Mouse (Mus musculus): ENCODE results near the gene Pde4a.
"Not testable (repeated sequence)": the region's sequence is repeated elsewhere in the genome, so short reads cannot be mapped to it uniquely, and the experiment has no call there.

Gene Pde4a

GRCm38 (mm10) chr9:21183905-21184413 is 18.4 kb downstream of the Pde4a start:
- DNase-seq = peak; percentile 55

- DNase-seq = peak; percentile 60
Measured at GRCm38 (mm10) chr9:21184733-21185132, 19.2 kb downstream of the Pde4a start.

GRCm38 (mm10) chr9:21185436-21185835 is 19.9 kb downstream of the Pde4a start:
- no peak for DNase-seq

GRCm38 (mm10) chr9:21189905-21190304 is 24.4 kb downstream of the Pde4a start:
- DNase-seq = no peak

GRCm38 (mm10) chr9:21190670-21191069 is 25.2 kb downstream of the Pde4a start:
- no peak for DNase-seq

- DNase-seq = no peak
Measured at GRCm38 (mm10) chr9:21193786-21194185, 28.3 kb downstream of the Pde4a start.

- no peak for DNase-seq
Measured at GRCm38 (mm10) chr9:21194787-21195493, 29.4 kb downstream of the Pde4a start.

GRCm38 (mm10) chr9:21195736-21196505 is 30.4 kb downstream of the Pde4a start:
- not testable (repeated sequence) for DNase-seq

- no peak for DNase-seq
Measured at GRCm38 (mm10) chr9:21196521-21197433, 31.3 kb downstream of the Pde4a start.

- no peak for DNase-seq
Measured at GRCm38 (mm10) chr9:21197981-21198380, 32.5 kb downstream of the Pde4a start.

GRCm38 (mm10) chr9:21198960-21199359 is 33.4 kb downstream of the Pde4a start:
- DNase-seq = no peak

GRCm38 (mm10) chr9:21204156-21204527 is 38.6 kb downstream of the Pde4a start:
- no peak for DNase-seq

- DNase-seq = peak; percentile 79
Measured at GRCm38 (mm10) chr9:21204528-21205272, 39.2 kb downstream of the Pde4a start.

- no peak for DNase-seq
Measured at GRCm38 (mm10) chr9:21206848-21207247, 41.3 kb downstream of the Pde4a start.

GRCm38 (mm10) chr9:21208626-21209025 is 43.1 kb downstream of the Pde4a start:
- no peak for DNase-seq

GRCm38 (mm10) chr9:21210821-21211220 is 45.3 kb downstream of the Pde4a start:
- DNase-seq = peak; percentile 29

- no peak for DNase-seq
Measured at GRCm38 (mm10) chr9:21211624-21212023, 46.1 kb downstream of the Pde4a start.

- no peak for DNase-seq
Measured at GRCm38 (mm10) chr9:21213617-21214190, 48.2 kb downstream of the Pde4a start.

GRCm38 (mm10) chr9:21216050-21216841 is 50.7 kb downstream of the Pde4a start:
- DNase-seq = no peak

- DNase-seq = no peak
Measured at GRCm38 (mm10) chr9:21219820-21220219, 54.3 kb downstream of the Pde4a start.
